Mouse (Mus musculus): Measurements from ENCODE around the gene 2700081O15Rik. TPM values are rescaled to one million over a fixed set of nuclear protein-coding genes. Genes with fewer than 3 reads are reported as not detected.

Gene 2700081O15Rik
- total and polyA plus RNA-seq, 3 experiments, result 14.1 to 18.0 TPM; not detected in 1

GRCm38 (mm10) chr19:7434887-7435286 lies 17.5 kb downstream of the 2700081O15Rik start:
- Histone ChIP-seq H3K79me2 (ENCODE audit: control insufficient read depth, insufficient read depth, low read length, poor library complexity) (no peaks in the 10 kb centered on the region), H3K4me3 (ENCODE audit: control insufficient read depth in 1 of 2, insufficient read depth in 1 of 2, low read depth in 2 of 2, low read length in 2 of 2) (no peak overlapping the region), H3K27ac (ENCODE audit: control insufficient read depth, low read depth, low read length) (no peak overlapping the region), H3K9ac (ENCODE audit: control insufficient read depth, low read depth, low read length, poor library complexity, severe bottlenecking) (no peak overlapping the region), H3K9me3 (replicated peaks; ENCODE audit: insufficient read depth, low read length) (no peaks in the 10 kb centered on the region), H3K27me3 (ENCODE audit: control insufficient read depth in 1 of 2, insufficient read depth in 2 of 2, low read length in 2 of 2) (no peaks in the 10 kb centered on the region), H3K36me3 (ENCODE audit: control insufficient read depth in 1 of 2, insufficient read depth in 2 of 2, low read length in 2 of 2) (peaks cover 16 to 18% of the 10 kb centered on the region in 2 experiments), H3K4me1 (ENCODE audit: control insufficient read depth in 1 of 2, insufficient read depth in 2 of 2, low read length in 2 of 2) (peaks cover 3 to 15% of the 10 kb centered on the region in 2 experiments)
- DNase-seq (ENCODE audit: low read depth, low spot score), result no peak
- no peak for TF ChIP-seq MYB (IDR thresholded peaks at IDR 0.05; ENCODE audit: low read depth, low read length)
- no peak for TF ChIP-seq ZMIZ1 (IDR thresholded peaks at IDR 0.05; ENCODE audit: low read depth, low read length)
- TF ChIP-seq USF1 (IDR thresholded peaks at IDR 0.05; ENCODE audit: low read depth, low read length), result no peak
- TF ChIP-seq CHD1 (IDR thresholded peaks at IDR 0.05; ENCODE audit: low read depth, low read length), result no peak
- TF ChIP-seq KAT2A (conservative IDR thresholded peaks at IDR 0.05; ENCODE audit: low read depth, low read length), result no peak
- no peak for TF ChIP-seq USF2 (IDR thresholded peaks at IDR 0.05; ENCODE audit: borderline replicate concordance in 1 of 2, insufficient read depth in 1 of 2, low read depth in 1 of 2, low read length in 2 of 2)
- TF ChIP-seq HCFC1 (IDR thresholded peaks at IDR 0.05; ENCODE audit: low read depth, low read length), result no peak
- no peak for TF ChIP-seq NRF1 (IDR thresholded peaks at IDR 0.05; ENCODE audit: insufficient read depth, low read depth, low read length, poor library complexity, severe bottlenecking)
- TF ChIP-seq TAL1 (IDR thresholded peaks at IDR 0.05; ENCODE audit: low read length), result no peak

GRCm38 (mm10) chr19:7436061-7436970 lies 18.9 kb downstream of the 2700081O15Rik start:
- no peaks in the 10 kb centered on the region for H3K27me3 ChIP-seq (ENCODE audit: control insufficient read depth in 1 of 2, insufficient read depth in 2 of 2, low read length in 2 of 2)
- H3K4me1 ChIP-seq (ENCODE audit: control insufficient read depth in 1 of 2, insufficient read depth in 2 of 2, low read length in 2 of 2), result peaks cover 3 to 15% of the 10 kb centered on the region in 2 experiments
- DNase-seq (ENCODE audit: low read depth, low spot score), result peak; percentile 78
- TF ChIP-seq POLR2AphosphoS2 (IDR thresholded peaks at IDR 0.05; ENCODE audit: low read length) (no peak), ZMIZ1 (IDR thresholded peaks at IDR 0.05; ENCODE audit: low read depth, low read length) (no peak), MYC (IDR thresholded peaks at IDR 0.05; ENCODE audit: low read depth, low read length) (peak; percentile 83), USF1 (IDR thresholded peaks at IDR 0.05; ENCODE audit: low read depth, low read length) (peak; percentile 39; the same call in 1 of the 2 replicates), JUND (IDR thresholded peaks at IDR 0.05; ENCODE audit: low read depth, low read length) (0 out of 2 replicates have a peak, but pooled peaks have one; percentile 36), TAL1 (IDR thresholded peaks at IDR 0.05; ENCODE audit: low read length) (no peak), E2F4 (IDR thresholded peaks at IDR 0.05; ENCODE audit: borderline replicate concordance, low read depth, low read length) (no peak), TCF12 (IDR thresholded peaks at IDR 0.05; ENCODE audit: low read depth, low read length) (no peak), SIN3A (IDR thresholded peaks at IDR 0.05; ENCODE audit: low read length) (peak; percentile 66), MAFK (IDR thresholded peaks at IDR 0.05; ENCODE audit: borderline replicate concordance, low read depth, low read length) (no peak), USF2 (IDR thresholded peaks at IDR 0.05; ENCODE audit: borderline replicate concordance in 1 of 2, insufficient read depth in 1 of 2, low read depth in 1 of 2, low read length in 2 of 2) (no peak), EP300 (IDR thresholded peaks at IDR 0.05; ENCODE audit: low read depth in 1 of 2, low read length in 2 of 2) (no peak), NRF1 (IDR thresholded peaks at IDR 0.05; ENCODE audit: insufficient read depth, low read depth, low read length, poor library complexity, severe bottlenecking) (no peak), MXI1 (IDR thresholded peaks at IDR 0.05; ENCODE audit: low read depth, low read length) (peak; percentile 73; the same call in 1 of the 2 replicates), MYB (IDR thresholded peaks at IDR 0.05; ENCODE audit: low read depth, low read length) (no peak), ELF1 (IDR thresholded peaks at IDR 0.05; ENCODE audit: low read depth, low read length) (0 out of 2 replicates have a peak, but pooled peaks have one; percentile 13), TBP (IDR thresholded peaks at IDR 0.05; ENCODE audit: low read depth, low read length) (no peak), CHD1 (IDR thresholded peaks at IDR 0.05; ENCODE audit: low read depth, low read length) (no peak), RAD21 (IDR thresholded peaks at IDR 0.05; ENCODE audit: low read depth, low read length) (peak; percentile 82), CTCF (IDR thresholded peaks at IDR 0.05 in 2 of 3, conservative IDR thresholded peaks at IDR 0.05 in 1 of 3; ENCODE audit: control insufficient read depth in 1 of 3, insufficient read depth in 1 of 3, low read depth in 2 of 3, low read length in 3 of 3, poor library complexity in 1 of 3, severe bottlenecking in 1 of 3) (peak; percentile 16 to 98 (median 60); a peak in 5 of 6 replicates), ZNF384 (IDR thresholded peaks at IDR 0.05; ENCODE audit: low read depth, low read length) (peak; percentile 89; the same call in 1 of the 2 replicates), RCOR1 (IDR thresholded peaks at IDR 0.05; ENCODE audit: low read depth, low read length) (0 out of 2 replicates have a peak, but pooled peaks have one; percentile 22), SMC3 (IDR thresholded peaks at IDR 0.05; ENCODE audit: low read depth, low read length) (peak; percentile 71), MEF2A (IDR thresholded peaks at IDR 0.05; ENCODE audit: extremely low read depth, insufficient replicate concordance, low read depth, low read length, poor library complexity, severe bottlenecking) (no peak)

More at GRCm38 (mm10) chr19:7436061-7436970, 18.9 kb downstream of the 2700081O15Rik start:
- H3K9ac ChIP-seq (ENCODE audit: control insufficient read depth, low read depth, low read length, poor library complexity, severe bottlenecking), result no peak overlapping the region
- peaks cover 9 to 16% of the 10 kb centered on the region in 2 experiments for H3K36me3 ChIP-seq (ENCODE audit: control insufficient read depth in 1 of 2, insufficient read depth in 2 of 2, low read length in 2 of 2)
- no peaks in the 10 kb centered on the region for H3K9me3 ChIP-seq (replicated peaks; ENCODE audit: insufficient read depth, low read length)
- no peak overlapping the region for H3K27ac ChIP-seq (ENCODE audit: control insufficient read depth, low read depth, low read length)
- H3K4me3 ChIP-seq (ENCODE audit: control insufficient read depth in 1 of 2, insufficient read depth in 1 of 2, low read depth in 2 of 2, low read length in 2 of 2), result no peak overlapping the region
- H3K79me2 ChIP-seq (ENCODE audit: control insufficient read depth, insufficient read depth, low read length, poor library complexity), result no peaks in the 10 kb centered on the region
